Mouse (Mus musculus): Measurements from ENCODE around the gene Myo16.

Gene Myo16

GRCm38 (mm10) chr8:10307345-10307744 lies 153.6 kb downstream of the Myo16 start:
- no peak for DNase-seq

GRCm38 (mm10) chr8:10307770-10308476 lies 154.2 kb downstream of the Myo16 start:
- DNase-seq = no peak

GRCm38 (mm10) chr8:10310470-10310869 lies 156.8 kb downstream of the Myo16 start:
- DNase-seq = no peak

GRCm38 (mm10) chr8:10312316-10312715 lies 158.6 kb downstream of the Myo16 start:
- no peak for DNase-seq

- DNase-seq = no peak
These were observed 162.5 kb downstream of the Myo16 start for GRCm38 (mm10) chr8:10316201-10316600.

GRCm38 (mm10) chr8:10318103-10318502 lies 164.4 kb downstream of the Myo16 start:
- no peak for DNase-seq

- DNase-seq = no peak
These were observed 196.7 kb downstream of the Myo16 start for GRCm38 (mm10) chr8:10350451-10350850.

GRCm38 (mm10) chr8:10358711-10359110 lies 205.0 kb downstream of the Myo16 start:
- DNase-seq = no peak

GRCm38 (mm10) chr8:10362949-10363348 lies 209.2 kb downstream of the Myo16 start:
- DNase-seq = no peak

- DNase-seq = no peak
These were observed 210.1 kb downstream of the Myo16 start for GRCm38 (mm10) chr8:10363654-10364406.

GRCm38 (mm10) chr8:10366141-10366540 lies 212.4 kb downstream of the Myo16 start:
- no peak for DNase-seq

- no peak for DNase-seq
These were observed 218.9 kb downstream of the Myo16 start for GRCm38 (mm10) chr8:10372571-10372970.

- DNase-seq = no peak
These were observed 233.4 kb downstream of the Myo16 start for GRCm38 (mm10) chr8:10387143-10387542.

GRCm38 (mm10) chr8:10391096-10391683 lies 237.5 kb downstream of the Myo16 start:
- no peak for DNase-seq

- no peak for DNase-seq
These were observed 238.2 kb downstream of the Myo16 start for GRCm38 (mm10) chr8:10391913-10392312.

GRCm38 (mm10) chr8:10394506-10394905 lies 240.8 kb downstream of the Myo16 start:
- DNase-seq = no peak

- no peak for DNase-seq
These were observed 241.4 kb downstream of the Myo16 start for GRCm38 (mm10) chr8:10395146-10395545.

GRCm38 (mm10) chr8:10402606-10403005 lies 248.9 kb downstream of the Myo16 start:
- DNase-seq = peak; percentile 28

- DNase-seq = peak; percentile 37
These were observed 251.8 kb downstream of the Myo16 start for GRCm38 (mm10) chr8:10405469-10405868.

GRCm38 (mm10) chr8:10409043-10409442 lies 255.3 kb downstream of the Myo16 start:
- no peak for DNase-seq

- no peak for DNase-seq
These were observed 257.8 kb downstream of the Myo16 start for GRCm38 (mm10) chr8:10411511-10411910.

- no peak for DNase-seq
These were observed 260.2 kb downstream of the Myo16 start for GRCm38 (mm10) chr8:10413881-10414280.

GRCm38 (mm10) chr8:10414684-10415212 lies 261.0 kb downstream of the Myo16 start:
- DNase-seq = peak; percentile 41

GRCm38 (mm10) chr8:10415288-10415687 lies 261.6 kb downstream of the Myo16 start:
- no peak for DNase-seq

All from layer of hippocampus, adult 9-11 months (tissue).